Mouse (Mus musculus) liver, embryonic 13.5 days (tissue): ENCODE data around the gene Mrpl12. TPM values are rescaled to one million over a fixed set of nuclear protein-coding genes. Genes with fewer than 3 reads are reported as not detected.

ENCODE experiments used
- ATAC-seq: fragments of 200-750 bp; cut with Nextera tagmentation; 2 replicates; pipeline ENCODE4 v1.8.0; 2017; ENCODE audit warnings: low read depth, mild to moderate bottlenecking, moderate number of reproducible peaks, moderate library complexity
- DNase-seq: peaks from one replicate; pipeline ENCODE4 v3.0.0; 2022
- H3K27ac ChIP-seq: fragments of 300-500 bp; sonication (generic); 2 replicates; pipeline ENCODE4 v1.5.1; 2015; ENCODE audit warnings: moderate library complexity, mild to moderate bottlenecking, inconsistent platforms
- H3K27me3 ChIP-seq: fragments of 300-500 bp; sonication (generic); 2 replicates; pipeline ENCODE4 v1.6.1; 2015; ENCODE audit warnings: mild to moderate bottlenecking, inconsistent platforms
- H3K36me3 ChIP-seq: fragments of 300-500 bp; sonication (generic); 2 replicates; pipeline ENCODE4 v1.6.1; 2015; ENCODE audit warnings: mild to moderate bottlenecking, inconsistent platforms
- H3K4me1 ChIP-seq: fragments of 300-500 bp; sonication (generic); replicated peaks from 2 replicates; pipeline ENCODE4 v1.6.1; 2015; ENCODE audit warnings: inconsistent platforms
- H3K4me2 ChIP-seq: fragments of 300-500 bp; sonication (generic); 2 replicates; pipeline ENCODE4 v1.6.1; 2015; ENCODE audit warnings: inconsistent platforms, mild to moderate bottlenecking, moderate library complexity
- H3K4me3 ChIP-seq: fragments of 300-500 bp; sonication (generic); replicated peaks from 2 replicates; pipeline ENCODE4 v1.5.1; 2015; ENCODE audit warnings: mild to moderate bottlenecking, inconsistent platforms
- H3K9ac ChIP-seq: fragments of 300-500 bp; sonication (generic); 2 replicates; pipeline ENCODE4 v1.6.1; 2015; ENCODE audit warnings: mild to moderate bottlenecking, inconsistent platforms
- H3K9me3 ChIP-seq: fragments of 300-500 bp; sonication (generic); replicated peaks from 2 replicates; pipeline ENCODE4 v1.6.1; 2016; ENCODE audit warnings: inconsistent platforms
- WGBS: fragments of 180-500 bp; shearing (Covaris S2); methylation state at CpG from one replicate; pipeline ENCODE4 v1.1.7; 2015; ENCODE audit not compliant: insufficient replicate concordance; 5-methylcytosine and 5-hydroxymethylcytosine counted together
- polyA plus RNA-seq: library from polyadenylated mRNA; unstranded; fragments of >200 nt; fragmentation: Nextera tagmentation; extraction: Ambion mirVana; gene quantifications from 2 replicates; pipeline ENCODE4 v1.2.1, GENCODE M21; 2015

Gene Mrpl12
- polyA plus RNA-seq: 142 and 150 TPM in 2 replicates

GRCm38 (mm10) chr11:120484265-120484981 is at the start of gene Mrpl12:
Mrpl12 (plus strand) TSS chr11:120484613.
- Histone ChIP-seq H3K4me3 (peak within 1 kb of the TSS; percentile 85), H3K36me3 (peaks cover 81% of the 10 kb centered on the region), H3K4me2 (peak within 1 kb of the TSS; percentile 92), H3K9me3 (no peaks in the 10 kb centered on the region), H3K27me3 (no peaks in the 10 kb centered on the region), H3K27ac (peak within 1 kb of the TSS; percentile 80), H3K4me1 (peaks cover 56% of the 10 kb centered on the region), H3K9ac (peak within 1 kb of the TSS; percentile 93)
- DNase-seq: peak; percentile 82
- ATAC-seq: peak; percentile 89
- under 1% methylated on average over 60 of the region's 60 CpGs for WGBS

DNA sequence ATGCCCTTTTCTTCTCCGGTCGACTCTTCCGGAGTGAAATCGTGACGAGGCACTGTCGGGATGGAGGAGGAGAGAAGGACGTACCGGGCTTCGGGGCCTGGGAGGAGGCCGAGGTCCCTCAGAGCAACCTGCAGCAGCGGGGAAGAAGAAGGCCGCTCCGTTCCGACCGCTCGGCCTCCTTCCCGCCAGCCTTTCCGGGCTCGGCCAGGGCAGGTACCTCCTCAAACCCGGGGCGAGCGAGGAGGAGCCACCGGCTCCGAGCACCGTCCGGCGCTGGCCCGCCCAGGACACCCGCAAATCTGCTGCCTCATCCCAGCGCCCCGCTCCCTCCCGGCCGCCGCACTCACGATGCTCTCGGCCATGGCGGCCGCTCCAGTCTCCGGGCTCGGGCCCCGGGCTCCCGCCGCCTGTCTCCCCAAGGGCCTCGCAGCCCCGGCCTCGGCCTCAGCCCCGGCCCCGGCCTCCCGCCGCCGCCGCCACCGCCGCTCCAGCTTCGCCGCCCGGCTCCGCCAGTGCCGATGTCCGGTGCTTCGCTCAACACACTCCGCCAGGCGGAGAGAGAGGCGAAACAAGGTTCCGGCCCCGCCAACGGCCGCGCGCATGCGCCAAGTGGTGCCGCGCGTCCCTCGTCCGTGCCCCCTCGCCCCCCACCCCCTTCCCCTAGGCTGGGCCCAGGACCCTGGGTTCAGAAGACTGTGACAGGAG is 47.1 kb upstream of the Mrpl12 start, which contains the start of gene Nploc4:
TSS of gene Nploc4 (minus strand) at position 557 of the 705 bp plus-strand sequence.
- WGBS: under 1% methylated on average over 69 of the region's 77 CpGs
- Histone ChIP-seq H3K4me3 (peak within 1 kb of the TSS; percentile 97), H3K27me3 (no peaks in the 10 kb centered on the region), H3K4me2 (peak within 1 kb of the TSS; percentile 79), H3K4me1 (peaks cover 16% of the 10 kb centered on the region), H3K9ac (peak within 1 kb of the TSS; percentile 96), H3K27ac (peak within 1 kb of the TSS; percentile 93), H3K36me3 (peaks cover 30% of the 10 kb centered on the region), H3K9me3 (no peaks in the 10 kb centered on the region)
- peak; percentile 79 for DNase-seq
- peak; percentile 95 for ATAC-seq

GRCm38 (mm10) chr11:120437857-120438385 is 46.5 kb upstream of the Mrpl12 start:
- H3K9me3 ChIP-seq: no peaks in the 10 kb centered on the region
- no peak for ATAC-seq
- H3K4me1 ChIP-seq: peaks cover 16% of the 10 kb centered on the region
- H3K36me3 ChIP-seq: peaks cover 23% of the 10 kb centered on the region
- peak overlapping the region; percentile 79 for H3K4me2 ChIP-seq
- peak overlapping the region; percentile 96 for H3K9ac ChIP-seq
- H3K27me3 ChIP-seq: no peaks in the 10 kb centered on the region
- no peak for DNase-seq
- 26% methylated on average over 12 of the region's 12 CpGs for WGBS
- peak overlapping the region; percentile 93 for H3K27ac ChIP-seq
- H3K4me3 ChIP-seq: peak overlapping the region; percentile 97

GRCm38 (mm10) chr11:120442344-120442743 is 42.1 kb upstream of the Mrpl12 start, which contains the start of gene Tspan10:
Tspan10 (plus strand) TSS chr11:120442644.
- no peak within 1 kb of the TSS for H3K27ac ChIP-seq
- WGBS: 81% methylated on average over 3 of the region's 3 CpGs

DNA sequence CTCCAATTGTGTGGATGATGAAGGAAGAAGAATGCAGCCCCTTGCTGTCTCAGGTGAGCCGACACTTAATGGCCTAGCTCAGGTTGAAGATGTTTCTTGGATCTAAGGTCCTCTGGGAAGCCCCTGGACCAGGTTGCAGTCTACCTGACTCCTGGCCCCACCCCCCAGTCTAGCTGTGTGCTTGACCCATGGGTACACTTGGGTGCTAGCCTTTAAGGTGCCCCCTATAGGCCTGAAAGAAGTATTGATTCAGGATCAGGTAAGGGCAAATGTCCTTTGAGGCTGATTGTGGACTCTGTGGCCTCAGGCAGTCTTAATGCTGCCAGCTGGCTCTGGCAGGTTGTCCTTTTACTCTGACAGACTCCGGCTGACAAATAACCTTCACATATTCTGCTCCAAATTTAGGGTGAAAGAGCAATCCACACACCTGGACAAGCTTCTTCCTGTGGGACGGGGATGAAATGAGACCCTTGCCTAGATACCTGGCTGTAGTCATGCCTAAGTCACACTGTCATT is 41.6 kb upstream of the Mrpl12 start:
- Histone ChIP-seq H3K9me3 (no peaks in the 10 kb centered on the region), H3K4me2 (no peak overlapping the region), H3K4me1 (no peaks in the 10 kb centered on the region), H3K27me3 (no peaks in the 10 kb centered on the region), H3K27ac (no peak overlapping the region), H3K4me3 (no peak overlapping the region), H3K9ac (no peak overlapping the region), H3K36me3 (no peaks in the 10 kb centered on the region)
- WGBS: 72% methylated on average over 3 of the region's 3 CpGs
- no peak for DNase-seq
- no peak for ATAC-seq

More at GRCm38 (mm10) chr11:120442344-120442743, 42.1 kb upstream of the Mrpl12 start, which contains the start of gene Tspan10:
- no peaks in the 10 kb centered on the region for H3K9me3 ChIP-seq
- ATAC-seq: no peak
- no peaks in the 10 kb centered on the region for H3K4me1 ChIP-seq
- H3K4me3 ChIP-seq: no peak within 1 kb of the TSS
- no peaks in the 10 kb centered on the region for H3K27me3 ChIP-seq
- H3K9ac ChIP-seq: no peak within 1 kb of the TSS
- no peak for DNase-seq
- H3K36me3 ChIP-seq: no peaks in the 10 kb centered on the region
- H3K4me2 ChIP-seq: no peak within 1 kb of the TSS

DNA sequence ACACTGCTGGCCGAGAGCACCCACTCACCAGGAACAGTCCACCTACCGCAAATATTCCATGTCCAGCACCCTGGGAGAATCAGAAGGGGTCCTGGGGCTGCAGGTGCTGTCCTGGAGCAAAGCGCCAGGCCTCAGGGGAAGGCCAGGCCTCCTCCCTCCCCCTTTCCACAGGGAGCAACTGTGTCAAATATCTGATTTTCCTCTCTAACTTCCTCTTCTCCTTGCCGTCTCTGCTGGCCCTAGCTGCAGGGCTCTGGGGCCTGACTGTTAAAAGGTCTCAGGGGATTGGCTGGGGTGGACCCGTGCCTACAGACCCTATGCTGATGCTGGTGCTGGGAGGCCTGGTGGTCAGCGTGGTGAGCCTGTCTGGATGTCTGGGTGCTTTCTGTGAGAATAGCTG is 40.3 kb upstream of the Mrpl12 start:
- H3K27me3 ChIP-seq: no peaks in the 10 kb centered on the region
- no peak for DNase-seq
- H3K27ac ChIP-seq: no peak overlapping the region
- 54% methylated on average over 6 of the region's 6 CpGs for WGBS
- H3K9ac ChIP-seq: no peak overlapping the region
- H3K9me3 ChIP-seq: no peaks in the 10 kb centered on the region
- H3K4me1 ChIP-seq: 0 out of 2 replicates have a peak, but pooled peaks cover 3% of the 10 kb centered on the region
- no peaks in the 10 kb centered on the region for H3K36me3 ChIP-seq
- H3K4me3 ChIP-seq: no peak overlapping the region
- H3K4me2 ChIP-seq: no peak overlapping the region
- no peak for ATAC-seq

GRCm38 (mm10) chr11:120445475-120445874 is 38.9 kb upstream of the Mrpl12 start:
- Histone ChIP-seq H3K36me3 (no peaks in the 10 kb centered on the region), H3K27ac (no peak overlapping the region), H3K27me3 (no peaks in the 10 kb centered on the region), H3K4me2 (no peak overlapping the region), H3K9me3 (no peaks in the 10 kb centered on the region), H3K9ac (no peak overlapping the region), H3K4me3 (no peak overlapping the region), H3K4me1 (0 out of 2 replicates have a peak, but pooled peaks cover 3% of the 10 kb centered on the region)
- WGBS: 48% methylated on average over 3 of the region's 3 CpGs
- ATAC-seq (no peak), DNase-seq (no peak)

- 0 out of 2 replicates have a peak, but pooled peaks cover 3% of the 10 kb centered on the region for H3K4me1 ChIP-seq
- no peak overlapping the region for H3K4me2 ChIP-seq
- no peak for ATAC-seq
- no peak overlapping the region for H3K9ac ChIP-seq
- H3K9me3 ChIP-seq: no peaks in the 10 kb centered on the region
- no peak overlapping the region for H3K27ac ChIP-seq
- no peaks in the 10 kb centered on the region for H3K36me3 ChIP-seq
- no peaks in the 10 kb centered on the region for H3K27me3 ChIP-seq
- DNase-seq: no peak
- 80% methylated on average over 7 of the region's 7 CpGs for WGBS
- H3K4me3 ChIP-seq: no peak overlapping the region
Measured at GRCm38 (mm10) chr11:120447179-120447578, 37.2 kb upstream of the Mrpl12 start.

GRCm38 (mm10) chr11:120452246-120452645 is 32.2 kb upstream of the Mrpl12 start:
- DNase-seq (no peak), ATAC-seq (no peak)
- no peak overlapping the region for H3K4me2 ChIP-seq

GRCm38 (mm10) chr11:120453306-120453705 is 31.1 kb upstream of the Mrpl12 start, which contains the start of gene Pde6g:
Pde6g (minus strand) TSS chr11:120453500.
- ATAC-seq: no peak
- H3K27me3 ChIP-seq: no peaks in the 10 kb centered on the region
- H3K4me3 ChIP-seq: no peak within 1 kb of the TSS
- H3K4me1 ChIP-seq: peaks cover 36% of the 10 kb centered on the region
- H3K27ac ChIP-seq: 0 out of 2 replicates have a peak within 1 kb of the TSS, but pooled peaks have one; percentile 74
- no peak within 1 kb of the TSS for H3K4me2 ChIP-seq
- no peak for DNase-seq
- 78% methylated on average over 4 of the region's 4 CpGs for WGBS
- no peaks in the 10 kb centered on the region; the same call in 1 of the 2 replicates for H3K36me3 ChIP-seq
- no peak within 1 kb of the TSS for H3K9ac ChIP-seq
- no peaks in the 10 kb centered on the region for H3K9me3 ChIP-seq

More at GRCm38 (mm10) chr11:120452246-120452645, 32.2 kb upstream of the Mrpl12 start:
- H3K9me3 ChIP-seq: no peaks in the 10 kb centered on the region
- no peak overlapping the region for H3K9ac ChIP-seq
- H3K36me3 ChIP-seq: no peaks in the 10 kb centered on the region; the same call in 1 of the 2 replicates
- no peak overlapping the region for H3K4me3 ChIP-seq
- H3K27me3 ChIP-seq: no peaks in the 10 kb centered on the region
- H3K27ac ChIP-seq: no peak overlapping the region
- H3K4me1 ChIP-seq: peaks cover 33% of the 10 kb centered on the region
- 56% methylated on average over 3 of the region's 3 CpGs for WGBS

DNA sequence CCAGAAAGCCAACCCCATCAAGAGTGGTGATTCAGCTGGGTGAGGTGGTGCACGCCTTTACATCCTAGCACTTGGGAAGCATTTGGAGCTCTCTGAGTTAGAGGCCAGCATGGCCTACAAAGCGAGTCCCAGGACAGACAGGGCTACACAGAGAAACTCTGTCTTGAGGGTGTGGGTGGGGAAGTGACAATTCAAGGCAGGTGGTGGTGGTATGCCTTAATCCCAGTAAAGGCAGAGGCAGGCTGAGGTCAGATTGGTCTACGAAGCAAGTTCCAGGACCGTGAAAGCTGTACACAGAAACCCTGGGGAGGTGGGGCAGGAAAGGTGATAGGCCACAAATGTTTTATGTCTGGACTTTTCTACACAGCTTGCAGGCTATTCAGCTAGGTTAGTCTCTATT is 29.4 kb upstream of the Mrpl12 start:
- Histone ChIP-seq H3K4me1 (peaks cover 53% of the 10 kb centered on the region), H3K9ac (peak overlapping the region; percentile 42; the same call in 1 of the 2 replicates), H3K4me3 (no peak overlapping the region), H3K27ac (peak overlapping the region; percentile 74), H3K27me3 (no peaks in the 10 kb centered on the region), H3K36me3 (peaks cover 6% of the 10 kb centered on the region), H3K9me3 (no peaks in the 10 kb centered on the region), H3K4me2 (peak overlapping the region; percentile 47; the same call in 1 of the 2 replicates)
- 93% methylated on average over 4 of the region's 4 CpGs for WGBS
- ATAC-seq (no peak), DNase-seq (no peak)
